Mouse (Mus musculus): ENCODE measurements around the gene Clta. TPM values are rescaled to one million over a fixed set of nuclear protein-coding genes. Genes with fewer than 3 reads are reported as not detected.

Clta gene
- polyA plus RNA-seq, 1 experiment from 2014 or later: 293 TPM

DNA sequence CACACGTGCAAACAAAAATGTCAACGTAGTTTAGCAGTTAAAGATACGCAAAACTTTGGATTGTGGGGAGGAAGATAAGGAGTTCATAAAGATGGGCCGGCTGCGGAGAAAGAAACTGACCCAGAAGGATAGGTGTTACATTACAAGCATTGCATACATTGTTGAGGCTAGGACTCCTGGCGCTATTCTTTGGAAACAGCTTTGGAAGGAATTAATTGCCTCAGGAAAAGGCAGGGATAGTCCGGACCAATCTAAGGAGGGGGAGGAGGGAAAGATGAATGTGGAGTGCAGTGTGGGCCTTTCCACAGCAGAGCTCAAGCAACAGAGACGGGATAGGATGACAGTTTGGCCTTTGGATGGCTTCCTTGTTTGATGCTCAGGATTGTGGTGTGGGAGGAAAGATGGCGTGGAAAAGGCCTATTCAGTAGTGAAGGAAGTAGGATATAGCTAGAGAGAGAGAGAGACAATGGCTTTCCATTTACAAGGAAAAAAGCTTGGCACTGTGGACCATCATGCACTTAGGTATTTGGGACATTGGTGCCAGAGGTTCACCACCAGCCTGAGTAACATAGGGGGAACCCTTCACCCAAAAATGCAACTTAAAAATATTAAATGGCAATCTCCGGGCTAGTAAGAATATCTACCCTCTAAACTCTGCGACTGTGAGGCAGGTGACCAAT, 9.3 kb downstream of the Clta start:
- Histone ChIP-seq H3K4me1 (replicated peaks; ENCODE audit: insufficient read depth, low read length) (peaks cover 18% of the 10 kb centered on the region), H3K9ac (ENCODE audit: low read depth, low read length) (peak overlapping the region; percentile 95), H3K9me3 (replicated peaks; ENCODE audit: low read length) (no peaks in the 10 kb centered on the region), H3K36me3 (ENCODE audit: insufficient read depth, low read length) (peaks cover 4% of the 10 kb centered on the region; the same call in 1 of the 2 replicates), H3K27ac (peak overlapping the region; percentile 93; the same call in 1 of the 2 replicates), H3K4me2 (ENCODE audit: low read length) (peak overlapping the region; percentile 91), H3K4me3 (replicated peaks; ENCODE audit: low read depth, low read length) (peak overlapping the region; percentile 99), H3K27me3 (ENCODE audit: insufficient read depth, low read length) (no peaks in the 10 kb centered on the region)
- ATAC-seq (replicated peaks; ENCODE audit: low FRiP score, low read depth) (no peak), DNase-seq (ENCODE audit: low spot score) (peak; percentile 23)
- WGBS: 19% methylated on average over 11 of the region's 11 CpGs
- no peak for TF ChIP-seq CTCF (IDR thresholded peaks at IDR 0.05; ENCODE audit: low read depth)

DNA sequence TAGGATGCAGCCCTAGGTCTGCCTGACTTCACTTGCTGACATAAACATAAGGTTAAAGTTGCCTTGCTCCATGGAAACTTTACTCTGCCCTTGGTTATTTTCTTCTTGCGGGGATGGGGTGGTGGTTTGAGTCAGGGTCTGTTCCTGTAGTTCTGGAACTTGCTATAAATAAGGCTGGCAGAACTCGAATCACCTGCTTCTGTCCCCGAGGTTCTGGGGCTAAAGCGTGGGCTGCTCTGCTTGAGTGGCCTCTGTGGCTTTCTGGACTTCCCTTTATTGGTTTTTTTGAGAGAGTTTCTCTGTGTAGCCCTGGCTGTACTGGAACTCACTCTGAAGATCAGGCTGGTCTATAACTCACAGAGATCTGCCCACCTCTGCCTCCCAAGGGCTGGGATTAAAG, 11.8 kb downstream of the Clta start:
- DNase-seq (ENCODE audit: low spot score) (no peak), ATAC-seq (replicated peaks; ENCODE audit: low FRiP score, low read depth) (no peak)
- no peak overlapping the region for H3K4me3 ChIP-seq (replicated peaks; ENCODE audit: low read depth, low read length)
- no peak overlapping the region for H3K27ac ChIP-seq
- H3K27me3 ChIP-seq (ENCODE audit: insufficient read depth, low read length): no peaks in the 10 kb centered on the region
- no peaks in the 10 kb centered on the region for H3K9me3 ChIP-seq (replicated peaks; ENCODE audit: low read length)
- H3K36me3 ChIP-seq (ENCODE audit: insufficient read depth, low read length): peaks cover 20% of the 10 kb centered on the region; the same call in 1 of the 2 replicates
- 74% methylated on average over 4 of the region's 4 CpGs for WGBS
- no peak overlapping the region for H3K4me2 ChIP-seq (ENCODE audit: low read length)
- peaks cover 18% of the 10 kb centered on the region for H3K4me1 ChIP-seq (replicated peaks; ENCODE audit: insufficient read depth, low read length)
- H3K9ac ChIP-seq (ENCODE audit: low read depth, low read length): no peak overlapping the region
- TF ChIP-seq CTCF (IDR thresholded peaks at IDR 0.05; ENCODE audit: low read depth): no peak

- Histone ChIP-seq H3K9ac (ENCODE audit: low read depth, low read length) (no peak overlapping the region), H3K4me3 (replicated peaks; ENCODE audit: low read depth, low read length) (no peak overlapping the region), H3K27ac (no peak overlapping the region), H3K9me3 (replicated peaks; ENCODE audit: low read length) (no peaks in the 10 kb centered on the region), H3K27me3 (ENCODE audit: insufficient read depth, low read length) (no peaks in the 10 kb centered on the region), H3K4me2 (ENCODE audit: low read length) (no peak overlapping the region), H3K36me3 (ENCODE audit: insufficient read depth, low read length) (peaks cover 27% of the 10 kb centered on the region; the same call in 1 of the 2 replicates), H3K4me1 (replicated peaks; ENCODE audit: insufficient read depth, low read length) (peaks cover 18% of the 10 kb centered on the region)
- ATAC-seq (replicated peaks; ENCODE audit: low FRiP score, low read depth) (no peak), DNase-seq (ENCODE audit: low spot score) (peak; percentile 16)
- TF ChIP-seq CTCF (IDR thresholded peaks at IDR 0.05; ENCODE audit: low read depth): no peak
- 75% methylated on average over 12 of the region's 12 CpGs for WGBS
These were observed 12.5 kb downstream of the Clta start for GRCm38 (mm10) chr4:44016791-44017190.

- Histone ChIP-seq H3K4me2 (ENCODE audit: low read length) (no peak overlapping the region), H3K9me3 (replicated peaks; ENCODE audit: low read length) (no peaks in the 10 kb centered on the region), H3K4me3 (replicated peaks; ENCODE audit: low read depth, low read length) (no peak overlapping the region), H3K9ac (ENCODE audit: low read depth, low read length) (no peak overlapping the region), H3K4me1 (replicated peaks; ENCODE audit: insufficient read depth, low read length) (no peaks in the 10 kb centered on the region), H3K27ac (no peak overlapping the region), H3K27me3 (ENCODE audit: insufficient read depth, low read length) (no peaks in the 10 kb centered on the region), H3K36me3 (ENCODE audit: insufficient read depth, low read length) (peaks cover 69% of the 10 kb centered on the region)
- TF ChIP-seq CTCF (IDR thresholded peaks at IDR 0.05; ENCODE audit: low read depth): no peak
- 85% methylated on average over 4 of the region's 4 CpGs for WGBS
- no peak for DNase-seq (ENCODE audit: low spot score)
- no peak for ATAC-seq (replicated peaks; ENCODE audit: low FRiP score, low read depth)
These were observed 18.1 kb downstream of the Clta start for GRCm38 (mm10) chr4:44022323-44022722.

- Histone ChIP-seq H3K9ac (ENCODE audit: low read depth, low read length) (no peak overlapping the region), H3K4me2 (ENCODE audit: low read length) (no peak overlapping the region), H3K27ac (no peak overlapping the region), H3K27me3 (ENCODE audit: insufficient read depth, low read length) (no peaks in the 10 kb centered on the region), H3K4me1 (replicated peaks; ENCODE audit: insufficient read depth, low read length) (no peaks in the 10 kb centered on the region), H3K9me3 (replicated peaks; ENCODE audit: low read length) (no peaks in the 10 kb centered on the region), H3K4me3 (replicated peaks; ENCODE audit: low read depth, low read length) (no peak overlapping the region), H3K36me3 (ENCODE audit: insufficient read depth, low read length) (peaks cover 74% of the 10 kb centered on the region)
- WGBS: 90% methylated on average over 11 of the region's 11 CpGs
- ATAC-seq (replicated peaks; ENCODE audit: low FRiP score, low read depth) (no peak), DNase-seq (ENCODE audit: low spot score) (no peak)
- TF ChIP-seq CTCF (IDR thresholded peaks at IDR 0.05; ENCODE audit: low read depth): no peak
These were observed 18.5 kb downstream of the Clta start for GRCm38 (mm10) chr4:44022766-44023165.

DNA sequence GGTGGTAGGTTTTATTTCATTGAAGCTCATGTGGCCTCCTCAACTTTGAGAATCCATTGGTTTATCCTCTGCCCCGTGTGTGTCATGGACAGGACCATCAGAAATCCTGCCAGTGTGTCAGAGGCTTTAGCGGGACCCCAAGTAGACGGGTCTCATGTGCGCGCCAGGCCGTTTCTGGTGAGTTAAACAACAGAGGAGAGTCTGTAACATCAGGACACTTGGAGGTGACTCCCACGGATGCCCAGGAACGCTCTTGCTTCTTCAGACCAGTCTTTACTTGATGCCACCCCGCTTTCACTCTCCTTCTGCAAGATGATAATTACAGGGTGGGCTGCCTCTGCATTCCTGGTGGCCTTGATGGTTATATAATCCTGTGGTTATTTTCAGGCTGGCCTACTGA, 19.4 kb downstream of the Clta start:
- no peak overlapping the region for H3K4me3 ChIP-seq (replicated peaks; ENCODE audit: low read depth, low read length)
- peaks cover 73% of the 10 kb centered on the region for H3K36me3 ChIP-seq (ENCODE audit: insufficient read depth, low read length)
- 89% methylated on average over 9 of the region's 9 CpGs for WGBS
- no peak for TF ChIP-seq CTCF (IDR thresholded peaks at IDR 0.05; ENCODE audit: low read depth)
- H3K4me2 ChIP-seq (ENCODE audit: low read length): no peak overlapping the region
- no peaks in the 10 kb centered on the region for H3K9me3 ChIP-seq (replicated peaks; ENCODE audit: low read length)
- DNase-seq (ENCODE audit: low spot score) (no peak), ATAC-seq (replicated peaks; ENCODE audit: low FRiP score, low read depth) (no peak)
- no peaks in the 10 kb centered on the region for H3K27me3 ChIP-seq (ENCODE audit: insufficient read depth, low read length)
- no peak overlapping the region for H3K27ac ChIP-seq
- no peak overlapping the region for H3K9ac ChIP-seq (ENCODE audit: low read depth, low read length)
- H3K4me1 ChIP-seq (replicated peaks; ENCODE audit: insufficient read depth, low read length): no peaks in the 10 kb centered on the region

Data from kidney, postnatal 0 days (tissue).